Mouse (Mus musculus) liver, adult 2 months (tissue): ENCODE measurements around the gene Tmsb15b1. TPM values are rescaled to one million over a fixed set of nuclear protein-coding genes. Genes with fewer than 3 reads are reported as not detected.
"Not testable (repeated sequence)": the region's sequence is repeated elsewhere in the genome, so short reads cannot be mapped to it uniquely, and the experiment has no call there.

Experiments used
- DNase-seq: peaks from one replicate; pipeline ENCODE4 v3.0.0-alpha.2; 2011; ENCODE audit warnings: low read depth, low spot score; ENCODE audit errors: extremely low read depth
- H3K27ac ChIP-seq: fragments of 200-500 bp; replicated peaks from 2 replicates; pipeline ENCODE4 v1.5.1; 2012; ENCODE audit warnings: low read depth, mild to moderate bottlenecking, control low read depth, inconsistent platforms, low read length; ENCODE audit not compliant: insufficient read depth
- H3K27me3 ChIP-seq: fragments of 200-500 bp; 2 replicates; pipeline ENCODE4 v1.6.1; 2012; ENCODE audit warnings: mild to moderate bottlenecking, moderate library complexity, low read length, inconsistent platforms; ENCODE audit not compliant: control insufficient read depth, insufficient read depth
- H3K36me3 ChIP-seq: fragments of 200-500 bp; 2 replicates; pipeline ENCODE4 v1.6.1; 2012; ENCODE audit warnings: low read length, inconsistent platforms; ENCODE audit not compliant: control insufficient read depth, insufficient read depth
- H3K4me1 ChIP-seq: fragments of 200-500 bp; 2 replicates; pipeline ENCODE4 v1.6.1; 2011; ENCODE audit warnings: low read length; ENCODE audit not compliant: control insufficient read depth, insufficient read depth
- H3K4me3 ChIP-seq: fragments of 200-500 bp; 2 replicates; pipeline ENCODE4 v1.5.1; 2011; ENCODE audit warnings: low read depth, mild to moderate bottlenecking, control low read depth, low read length, moderate library complexity; ENCODE audit not compliant: insufficient read depth
- H3K79me2 ChIP-seq: fragments of 200-500 bp; 2 replicates; pipeline ENCODE4 v1.6.1; 2012; ENCODE audit warnings: inconsistent platforms, mild to moderate bottlenecking, low read length, moderate library complexity; ENCODE audit not compliant: control insufficient read depth, insufficient read depth
- H3K9ac ChIP-seq: fragments of 200-500 bp; 2 replicates; pipeline ENCODE4 v1.6.1; 2012; ENCODE audit warnings: low read depth, mild to moderate bottlenecking, control low read depth, inconsistent platforms, low read length
- CTCF ChIP-seq: fragments of 200-500 bp; IDR thresholded peaks from 2 replicates; pipeline ENCODE4 v1.5.1; 2011; ENCODE audit warnings: low read depth, low read length, control low read depth
- POLR2A ChIP-seq: fragments of 200-500 bp; IDR thresholded peaks from 2 replicates; pipeline ENCODE4 v1.6.1; 2011; ENCODE audit warnings: low read length, control low read depth; ENCODE audit not compliant: insufficient read depth; ENCODE audit errors: extremely low read depth
- WGBS: fragments of 180-500 bp; shearing (Covaris S2); methylation state at CpG from one replicate; pipeline ENCODE4 v1.1.7; 2018; 5-methylcytosine and 5-hydroxymethylcytosine counted together
- polyA plus RNA-seq: library from polyadenylated mRNA; depleted of rRNA; stranded (reverse); fragments of >200 nt; gene quantifications from 2 replicates; pipeline ENCODE4 v1.2.3, GENCODE M21; 2012
- total RNA-seq: library from RNA; depleted of rRNA; stranded (reverse); fragments of >200 nt; gene quantifications from 2 replicates; pipeline ENCODE4 v1.2.3, GENCODE M21; 2014

Gene Tmsb15b1
- total and polyA plus RNA-seq, 2 experiments = 0.43 to 1.9 TPM

- TF ChIP-seq CTCF (no peak), POLR2A (no peak)
- WGBS = 42% methylated on average over 14 of the region's 14 CpGs
- Histone ChIP-seq H3K27ac (no peak overlapping the region), H3K4me1 (no peaks in the 10 kb centered on the region), H3K9ac (no peak overlapping the region), H3K79me2 (no peaks in the 10 kb centered on the region), H3K4me3 (no peak overlapping the region), H3K27me3 (no peaks in the 10 kb centered on the region), H3K36me3 (no peaks in the 10 kb centered on the region)
- DNase-seq = no peak
These were observed 17.0 kb upstream of the Tmsb15b1 start for GRCm38 (mm10) chrX:136993641-136994040.

DNA sequence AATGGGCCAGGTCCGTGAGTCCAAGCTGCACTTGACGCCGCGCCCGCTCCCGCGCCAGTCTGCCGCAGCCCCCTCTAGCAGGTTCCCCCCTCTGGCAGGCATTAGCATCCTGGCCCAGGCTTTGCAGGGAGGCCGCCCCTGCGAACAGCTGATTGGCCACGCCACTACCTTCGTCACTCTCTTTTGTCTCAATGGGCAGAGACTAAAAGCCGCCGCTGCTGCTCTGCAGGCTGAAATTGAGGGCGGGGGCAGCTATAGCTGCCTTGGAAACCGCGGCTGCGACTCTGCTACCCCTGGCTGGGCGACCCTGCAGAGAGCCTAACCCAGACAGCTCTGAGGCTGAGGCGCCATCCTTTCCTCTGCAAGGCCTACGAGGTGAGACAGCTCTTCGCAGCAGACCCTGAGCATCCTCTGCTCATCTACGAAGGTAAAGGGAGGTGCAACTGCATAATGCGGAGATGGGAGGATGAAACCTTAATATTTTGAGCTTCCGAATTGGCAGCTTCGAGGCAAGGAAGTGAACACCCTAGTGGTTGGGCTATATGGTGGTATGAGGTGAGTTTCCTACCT lies 16.4 kb upstream of the Tmsb15b1 start, which contains the start of gene Zcchc18:
TSS of gene Zcchc18 (plus strand) at position 178 of the 570 bp plus-strand sequence.
- Histone ChIP-seq H3K4me3 (peak within 1 kb of the TSS; percentile 33; the same call in 1 of the 2 replicates), H3K4me1 (no peaks in the 10 kb centered on the region), H3K79me2 (no peaks in the 10 kb centered on the region), H3K27ac (no peak within 1 kb of the TSS), H3K27me3 (no peaks in the 10 kb centered on the region), H3K9ac (no peak within 1 kb of the TSS), H3K36me3 (no peaks in the 10 kb centered on the region)
- DNase-seq = no peak
- TF ChIP-seq POLR2A (no peak), CTCF (no peak)
- 4% methylated on average over 25 of the region's 26 CpGs for WGBS

GRCm38 (mm10) chrX:136992191-136992965 lies 15.7 kb upstream of the Tmsb15b1 start:
- no peak overlapping the region for H3K9ac ChIP-seq
- no peak overlapping the region for H3K27ac ChIP-seq
- no peaks in the 10 kb centered on the region for H3K4me1 ChIP-seq
- H3K27me3 ChIP-seq = no peaks in the 10 kb centered on the region
- no peak for DNase-seq
- no peaks in the 10 kb centered on the region for H3K79me2 ChIP-seq
- peak overlapping the region; percentile 33; the same call in 1 of the 2 replicates for H3K4me3 ChIP-seq
- no peaks in the 10 kb centered on the region for H3K36me3 ChIP-seq
- WGBS = 14% methylated on average over 19 of the region's 19 CpGs
- TF ChIP-seq POLR2A = no peak
- TF ChIP-seq CTCF = no peak

GRCm38 (mm10) chrX:136991274-136991673 lies 14.6 kb upstream of the Tmsb15b1 start:
- Histone ChIP-seq H3K36me3 (no peaks in the 10 kb centered on the region), H3K9ac (no peak overlapping the region), H3K27ac (no peak overlapping the region), H3K4me1 (no peaks in the 10 kb centered on the region), H3K4me3 (no peak overlapping the region), H3K79me2 (no peaks in the 10 kb centered on the region), H3K27me3 (no peaks in the 10 kb centered on the region)
- no peak for DNase-seq
- TF ChIP-seq POLR2A (no peak), CTCF (no peak)
- WGBS = 57% methylated on average over 2 of the region's 2 CpGs

GRCm38 (mm10) chrX:136986039-136986438 lies 9.4 kb upstream of the Tmsb15b1 start:
- H3K27ac ChIP-seq = no peak overlapping the region

DNA sequence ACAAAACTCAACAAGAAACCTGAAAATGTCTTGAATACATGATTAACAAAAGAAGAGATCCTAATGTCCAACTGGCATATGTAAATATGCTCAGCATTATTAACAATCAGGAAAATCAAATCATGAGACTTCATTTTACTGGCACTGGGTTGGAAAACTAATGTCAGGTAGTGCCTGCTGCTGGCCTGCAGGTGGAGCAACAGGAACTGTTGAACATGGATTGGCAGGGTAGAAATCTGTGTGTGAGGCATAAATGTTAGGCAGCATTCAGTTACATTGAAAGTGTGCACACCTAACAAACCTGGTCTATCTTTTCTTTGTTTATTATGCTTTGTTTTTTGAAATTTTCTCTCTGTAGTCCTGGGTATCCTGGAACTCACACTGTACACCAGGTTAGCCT lies 1.9 kb upstream of the Tmsb15b1 start:
- no peaks in the 10 kb centered on the region for H3K27me3 ChIP-seq
- no peak overlapping the region for H3K27ac ChIP-seq
- no peaks in the 10 kb centered on the region; the same call in 1 of the 2 replicates for H3K4me1 ChIP-seq
- H3K4me3 ChIP-seq = no peak overlapping the region
- no peak for DNase-seq
- no peaks in the 10 kb centered on the region for H3K36me3 ChIP-seq
- H3K9ac ChIP-seq = no peak overlapping the region
- TF ChIP-seq CTCF (peak; percentile 40; the same call in 1 of the 2 replicates), POLR2A (no peak)
- no peaks in the 10 kb centered on the region for H3K79me2 ChIP-seq

More at GRCm38 (mm10) chrX:136986039-136986438, 9.4 kb upstream of the Tmsb15b1 start:
- DNase-seq = no peak
- TF ChIP-seq CTCF (no peak), POLR2A (no peak)
- no peaks in the 10 kb centered on the region for H3K79me2 ChIP-seq
- no peak overlapping the region for H3K4me3 ChIP-seq
- no peaks in the 10 kb centered on the region for H3K36me3 ChIP-seq
- H3K4me1 ChIP-seq = no peaks in the 10 kb centered on the region
- H3K27me3 ChIP-seq = no peaks in the 10 kb centered on the region
- H3K9ac ChIP-seq = no peak overlapping the region

- 89% methylated on average over 6 of the region's 6 CpGs for whole genome bisulfite sequencing
- not testable (repeated sequence) for H3K9ac ChIP-seq, H3K4me3 ChIP-seq, H3K36me3 ChIP-seq, H3K79me2 ChIP-seq, DNase-seq, H3K4me1 ChIP-seq, H3K27ac ChIP-seq, H3K27me3 ChIP-seq
These were observed 1.3 kb downstream of the Tmsb15b1 start, which contains the start of gene Tmsb15b2 for GRCm38 (mm10) chrX:136975397-136975796. Gene Tmsb15b2 (minus strand): TSS chrX:136975497.
